Mouse (Mus musculus): ENCODE measurements around the gene Trpm3.

DNA sequence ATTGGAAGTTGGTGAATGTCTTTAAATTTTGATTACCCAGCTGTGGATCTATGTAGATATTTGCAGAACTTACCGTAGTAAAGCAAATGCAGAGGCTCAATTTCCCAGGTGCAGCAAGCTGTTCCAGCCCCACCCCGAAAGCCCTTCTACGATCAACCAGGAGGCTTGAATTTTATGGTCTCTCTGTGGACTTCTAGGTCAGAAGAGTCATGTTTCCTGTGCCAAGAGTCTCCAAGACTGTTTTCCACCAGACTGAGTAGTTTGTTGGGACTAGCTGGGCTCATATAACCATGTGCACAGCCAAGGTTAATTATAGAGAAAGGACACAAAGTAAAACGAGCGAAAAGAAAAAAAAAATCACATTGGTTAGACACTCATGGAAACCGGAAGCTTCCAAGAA lies 364.6 kb downstream of the Trpm3 start:
- TF ChIP-seq CTCF (IDR thresholded peaks at IDR 0.05; ENCODE audit: low read depth) = no peak
- TF ChIP-seq EP300 (IDR thresholded peaks at IDR 0.05; ENCODE audit: low read depth) = no peak
